Mouse (Mus musculus) ES-E14 (cell line): Measurements from ENCODE around the gene Slc12a7.

Experiments
- CHD2 ChIP-seq: IDR thresholded peaks from 2 replicates; pipeline ENCODE4 v1.6.1; 2014; ENCODE audit warnings: mild to moderate bottlenecking, low read depth, low read length, inconsistent platforms
- MAFK ChIP-seq: IDR thresholded peaks from 2 replicates; pipeline ENCODE4 v1.6.1; 2014; ENCODE audit warnings: mild to moderate bottlenecking, low read depth, low read length, inconsistent platforms; ENCODE audit not compliant: insufficient read depth
- ZNF384 ChIP-seq: IDR thresholded peaks from 2 replicates; pipeline ENCODE4 v1.6.1; 2012; ENCODE audit warnings: low read depth, low read length, inconsistent platforms

- no peak for TF ChIP-seq MAFK
- no peak for TF ChIP-seq ZNF384
- no peak for TF ChIP-seq CHD2
Measured at GRCm38 (mm10) chr13:73750435-73750834, 17.5 kb downstream of the Slc12a7 start.
